Mouse (Mus musculus): ENCODE data around the gene Psd.

- no peak for TF ChIP-seq CTCF (IDR thresholded peaks at IDR 0.05; ENCODE audit: low read depth)
- no peak; the same call in 1 of the 2 replicates for TF ChIP-seq EP300 (IDR thresholded peaks at IDR 0.05; ENCODE audit: low read depth)
These were observed 30.7 kb upstream of the Psd start for GRCm38 (mm10) chr19:46357344-46358280.
